Mouse (Mus musculus) intestine, postnatal 0 days (tissue): ENCODE data around the gene Cacna2d2. TPM values are rescaled to one million over a fixed set of nuclear protein-coding genes. Genes with fewer than 3 reads are reported as not detected.

Experiments used
- ATAC-seq: fragments of 200-750 bp; cut with Nextera tagmentation; 2 replicates; pipeline ENCODE4 v1.8.0; 2017; ENCODE audit warnings: mild to moderate bottlenecking, moderate TSS enrichment, moderate library complexity
- H3K27ac ChIP-seq: fragments of 300-500 bp; sonication (generic); 2 replicates; pipeline ENCODE4 v1.5.1; 2014; ENCODE audit warnings: mild to moderate bottlenecking, low read depth, low read length, moderate library complexity
- H3K27me3 ChIP-seq: fragments of 300-500 bp; sonication (generic); replicated peaks from 2 replicates; pipeline ENCODE4 v1.6.1; 2014; ENCODE audit warnings: low read length, mixed read lengths; ENCODE audit not compliant: control insufficient read depth, insufficient read depth
- H3K36me3 ChIP-seq: fragments of 300-500 bp; sonication (generic); 2 replicates; pipeline ENCODE4 v1.6.1; 2014; ENCODE audit warnings: mild to moderate bottlenecking, moderate library complexity; ENCODE audit not compliant: control insufficient read depth, insufficient read depth
- H3K4me1 ChIP-seq: fragments of 300-500 bp; sonication (generic); replicated peaks from 2 replicates; pipeline ENCODE4 v1.6.1; 2014; ENCODE audit warnings: antibody characterized with exemption, low read length, mixed read lengths; ENCODE audit not compliant: control insufficient read depth, insufficient read depth
- H3K4me2 ChIP-seq: fragments of 300-500 bp; sonication (generic); replicated peaks from 2 replicates; pipeline ENCODE4 v1.6.1; 2014; ENCODE audit warnings: low read depth, mild to moderate bottlenecking, moderate library complexity
- H3K4me3 ChIP-seq: fragments of 300-500 bp; sonication (generic); 2 replicates; pipeline ENCODE4 v1.5.1; 2014; ENCODE audit warnings: low read depth, low read length
- H3K9ac ChIP-seq: fragments of 300-500 bp; sonication (generic); 2 replicates; pipeline ENCODE4 v1.6.1; 2014; ENCODE audit warnings: mild to moderate bottlenecking, low read depth, low read length
- H3K9me3 ChIP-seq: fragments of 300-500 bp; sonication (generic); 2 replicates; pipeline ENCODE4 v1.6.1; 2016; ENCODE audit warnings: mixed run types; ENCODE audit not compliant: control insufficient read depth
- CTCF ChIP-seq: sonication (generic); IDR thresholded peaks from 2 replicates; pipeline ENCODE4 v1.5.1; 2016; ENCODE audit warnings: low read depth, mild to moderate bottlenecking, control low read depth, antibody characterized with exemption, moderate library complexity
- WGBS: fragments of 180-500 bp; shearing (Covaris S2); extraction: QIAGEN DNeasy Blood & Tissue Kit; methylation state at CpG from one replicate; pipeline ENCODE4 v1.1.7; 2014; 5-methylcytosine and 5-hydroxymethylcytosine counted together
- polyA plus RNA-seq: library from polyadenylated mRNA; unstranded; fragments of >200 nt; fragmentation: Nextera tagmentation; extraction: Ambion mirVana; gene quantifications from 2 replicates; pipeline ENCODE4 v1.2.1, GENCODE M21; 2015

Gene Cacna2d2
- polyA plus RNA-seq, 1 experiment from 2014 or later = 0.22 TPM

DNA sequence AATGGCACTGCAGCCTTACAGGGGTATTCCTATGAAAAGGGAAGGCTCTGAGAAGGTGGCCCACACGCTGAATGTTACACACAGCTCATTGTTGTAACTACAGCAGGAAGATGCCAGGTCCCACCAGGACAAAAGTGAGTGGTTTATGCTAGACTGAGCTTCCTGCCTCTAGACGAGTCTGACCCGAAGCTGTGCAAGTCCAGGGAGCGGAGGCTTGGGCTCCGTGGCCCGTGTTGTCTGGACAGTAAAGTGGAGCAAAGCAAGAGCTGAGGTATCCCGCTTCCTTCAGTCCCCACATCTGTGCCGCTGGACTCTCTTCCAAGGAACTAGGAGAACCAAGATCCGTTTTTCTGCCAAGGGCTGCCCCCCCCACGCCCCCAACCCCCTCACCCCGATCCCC is 444 bp upstream of the Cacna2d2 start:
- H3K4me3 ChIP-seq = no peak overlapping the region
- ATAC-seq = no peak
- H3K9me3 ChIP-seq = no peaks in the 10 kb centered on the region
- TF ChIP-seq CTCF = no peak
- no peaks in the 10 kb centered on the region for H3K36me3 ChIP-seq
- no peak overlapping the region for H3K4me2 ChIP-seq
- H3K9ac ChIP-seq = no peak overlapping the region
- H3K4me1 ChIP-seq = no peaks in the 10 kb centered on the region
- no peak overlapping the region for H3K27ac ChIP-seq
- peaks cover 61% of the 10 kb centered on the region for H3K27me3 ChIP-seq
- 25% methylated on average over 11 of the region's 11 CpGs for WGBS

DNA sequence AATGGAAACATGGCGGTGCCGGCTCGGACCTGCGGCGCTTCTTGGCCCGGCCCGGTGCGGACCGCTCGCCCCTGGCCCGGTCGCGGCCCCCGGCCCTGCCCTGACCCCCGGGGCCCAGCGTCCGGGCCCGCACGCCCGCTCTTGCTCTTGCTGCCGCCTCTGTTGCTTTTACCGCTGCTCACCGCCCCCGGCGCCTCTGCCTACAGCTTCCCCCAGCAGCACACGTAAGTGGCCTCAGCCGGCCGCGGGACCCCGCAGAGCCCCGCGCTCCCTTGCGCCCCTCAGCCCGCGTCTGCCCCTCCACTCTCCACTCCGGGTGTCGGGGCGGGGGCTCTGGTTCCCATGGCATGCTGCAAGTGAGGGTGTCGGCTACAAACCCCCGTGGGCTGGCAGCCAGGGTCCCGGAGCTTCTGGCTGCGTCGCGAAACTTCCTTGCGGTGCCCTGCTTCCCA is 674 bp downstream of the Cacna2d2 start:
- WGBS = 1% methylated on average over 37 of the region's 45 CpGs
- ATAC-seq = 0 out of 2 replicates have a peak, but pooled peaks have one; percentile 22

DNA sequence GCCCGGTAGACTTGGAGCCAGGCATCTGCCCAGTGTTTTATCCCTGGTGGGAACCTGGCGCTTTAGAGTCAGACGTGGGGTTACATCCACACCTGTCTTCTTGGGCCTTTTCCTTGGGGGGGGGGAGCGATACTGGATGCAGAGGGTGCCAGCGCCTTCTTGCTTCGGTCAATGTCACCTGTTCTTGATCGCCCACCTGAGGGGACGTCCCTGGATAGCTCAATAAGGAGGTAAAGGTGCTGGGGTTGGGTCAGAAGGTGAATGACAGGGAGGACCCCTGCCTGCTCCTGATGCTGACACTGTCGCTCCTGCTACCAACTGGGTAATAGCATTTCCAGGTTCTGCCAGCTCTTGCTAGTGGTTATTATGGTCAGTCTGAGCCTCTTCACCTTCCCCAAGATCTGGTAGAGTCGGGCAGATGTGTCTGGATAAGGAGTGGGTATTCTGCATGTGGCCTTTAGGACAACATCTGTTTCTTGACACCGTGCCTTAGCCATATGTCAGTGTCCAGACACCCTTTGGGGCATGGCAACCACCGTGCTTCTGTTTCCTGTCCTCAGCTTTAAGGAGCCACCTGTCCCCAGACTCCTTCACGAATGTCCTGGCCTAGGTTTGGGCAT is 1.4 kb downstream of the Cacna2d2 start:
- no peak overlapping the region for H3K9ac ChIP-seq
- H3K27me3 ChIP-seq = peaks cover 62% of the 10 kb centered on the region
- no peak for TF ChIP-seq CTCF

More for the DNA sequence above, 674 bp downstream of the Cacna2d2 start:
- Histone ChIP-seq H3K9ac (no peak overlapping the region), H3K4me3 (peak overlapping the region; percentile 54), H3K9me3 (no peaks in the 10 kb centered on the region), H3K36me3 (no peaks in the 10 kb centered on the region), H3K4me1 (no peaks in the 10 kb centered on the region), H3K4me2 (peak overlapping the region; percentile 94), H3K27me3 (peaks cover 63% of the 10 kb centered on the region), H3K27ac (no peak overlapping the region)
- no peak for TF ChIP-seq CTCF

DNA sequence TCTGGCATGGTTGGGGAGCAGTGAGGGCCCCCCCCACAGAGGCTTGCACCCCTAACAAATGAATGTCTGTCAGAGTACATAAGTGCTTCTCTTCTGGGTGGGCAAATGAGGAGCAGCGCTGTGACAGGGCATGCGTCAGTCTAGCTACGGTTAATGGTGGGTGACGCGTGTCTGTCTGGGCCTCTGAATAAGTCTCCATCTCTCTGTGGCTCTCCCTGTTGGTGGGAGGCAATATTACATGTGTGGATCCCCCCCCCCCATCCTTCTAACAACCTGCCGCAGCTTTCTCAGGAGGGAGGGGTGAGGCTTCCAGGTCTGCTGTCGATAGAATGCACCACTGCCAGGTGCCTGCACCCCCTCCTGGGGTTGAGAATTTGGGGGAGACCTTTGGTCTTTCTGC is 3.7 kb downstream of the Cacna2d2 start:
- TF ChIP-seq CTCF = no peak

More for the DNA sequence above, 1.4 kb downstream of the Cacna2d2 start:
- H3K36me3 ChIP-seq = no peaks in the 10 kb centered on the region
- no peak for ATAC-seq
- no peaks in the 10 kb centered on the region for H3K4me1 ChIP-seq
- H3K4me2 ChIP-seq = peak overlapping the region; percentile 94; the same call in 1 of the 2 replicates
- peak overlapping the region; percentile 54 for H3K4me3 ChIP-seq
- 23% methylated on average over 13 of the region's 13 CpGs for WGBS
- H3K27ac ChIP-seq = no peak overlapping the region
- no peaks in the 10 kb centered on the region for H3K9me3 ChIP-seq

DNA sequence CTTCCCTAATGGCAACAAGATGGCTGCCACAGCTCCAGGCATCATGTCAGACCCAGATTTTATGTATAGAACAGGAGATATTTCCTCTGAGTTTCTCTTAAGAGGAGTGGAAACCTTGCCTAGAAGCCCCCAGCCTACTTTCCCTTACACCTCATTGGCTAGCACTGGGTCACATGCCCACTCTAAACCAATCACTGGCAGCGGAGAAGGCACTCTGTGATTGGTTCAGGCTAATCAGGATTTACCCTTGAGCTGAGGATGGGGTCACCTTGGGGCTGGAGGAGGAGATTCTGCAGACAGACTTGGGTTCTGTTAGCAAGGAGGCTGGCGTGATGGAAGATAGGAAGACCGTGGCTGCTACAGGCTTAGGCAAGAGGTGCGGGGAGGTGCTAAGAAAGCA is 10.0 kb downstream of the Cacna2d2 start:
- H3K27ac ChIP-seq = no peak overlapping the region

More for the DNA sequence above, 3.7 kb downstream of the Cacna2d2 start:
- no peak overlapping the region for H3K27ac ChIP-seq
- peaks cover 55% of the 10 kb centered on the region for H3K27me3 ChIP-seq
- no peak overlapping the region for H3K9ac ChIP-seq
- H3K9me3 ChIP-seq = no peaks in the 10 kb centered on the region
- 69% methylated on average over 7 of the region's 7 CpGs for WGBS
- H3K36me3 ChIP-seq = no peaks in the 10 kb centered on the region
- no peak overlapping the region for H3K4me3 ChIP-seq
- H3K4me2 ChIP-seq = no peak overlapping the region
- no peak for ATAC-seq
- no peaks in the 10 kb centered on the region for H3K4me1 ChIP-seq

DNA sequence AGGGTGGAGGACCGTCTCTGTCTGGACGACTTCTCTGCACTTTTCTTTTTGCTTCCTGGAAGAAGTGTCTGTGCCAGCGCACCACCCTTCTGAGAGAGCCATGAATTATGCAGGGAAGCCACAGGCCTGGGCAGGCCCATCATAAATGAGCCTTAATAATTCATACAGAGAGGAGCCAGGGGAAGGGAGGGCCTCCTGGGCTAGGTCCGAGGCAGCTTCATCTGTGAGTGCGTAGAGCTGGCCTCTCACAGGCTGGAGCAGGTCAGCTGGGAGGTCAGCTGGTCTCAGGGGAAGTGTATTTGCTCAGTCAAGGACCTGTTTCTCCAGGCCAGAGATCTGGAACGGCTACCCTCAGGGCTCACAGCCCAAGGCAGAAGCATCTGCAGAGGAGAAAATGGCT is 17.7 kb downstream of the Cacna2d2 start:
- H3K9ac ChIP-seq = no peak overlapping the region
- WGBS = 37% methylated on average over 6 of the region's 6 CpGs
- no peak for ATAC-seq

More for the DNA sequence above, 10.0 kb downstream of the Cacna2d2 start:
- 0 out of 2 replicates have a peak, but pooled peaks cover 3% of the 10 kb centered on the region for H3K27me3 ChIP-seq
- no peak for TF ChIP-seq CTCF
- H3K4me1 ChIP-seq = no peaks in the 10 kb centered on the region
- no peaks in the 10 kb centered on the region for H3K9me3 ChIP-seq
- H3K4me3 ChIP-seq = no peak overlapping the region
- no peak for ATAC-seq
- 74% methylated on average over 4 of the region's 4 CpGs for WGBS
- H3K36me3 ChIP-seq = no peaks in the 10 kb centered on the region
- no peak overlapping the region for H3K4me2 ChIP-seq
- H3K9ac ChIP-seq = no peak overlapping the region

More for the DNA sequence above, 17.7 kb downstream of the Cacna2d2 start:
- no peak overlapping the region for H3K4me2 ChIP-seq
- no peaks in the 10 kb centered on the region for H3K4me1 ChIP-seq
- H3K36me3 ChIP-seq = no peaks in the 10 kb centered on the region
- TF ChIP-seq CTCF = no peak
- H3K9me3 ChIP-seq = no peaks in the 10 kb centered on the region
- H3K27ac ChIP-seq = no peak overlapping the region
- H3K4me3 ChIP-seq = no peak overlapping the region
- H3K27me3 ChIP-seq = 0 out of 2 replicates have a peak, but pooled peaks cover 6% of the 10 kb centered on the region
